Mouse (Mus musculus) heart, embryonic 11.5 days (tissue): Measurements from ENCODE around the gene Hydin. TPM values are rescaled to one million over a fixed set of nuclear protein-coding genes. Genes with fewer than 3 reads are reported as not detected.

Experiments used
- ATAC-seq: fragments of 200-750 bp; cut with Nextera tagmentation; replicated peaks from 2 replicates; pipeline ENCODE4 v1.8.0; 2017; ENCODE audit warnings: moderate library complexity; ENCODE audit not compliant: insufficient number of reproducible peaks, low FRiP score, low TSS enrichment
- H3K27ac ChIP-seq: fragments of 300-500 bp; sonication (generic); 2 replicates; pipeline ENCODE4 v1.5.1; 2014; ENCODE audit warnings: mild to moderate bottlenecking, low read depth, low read length
- H3K27me3 ChIP-seq: fragments of 300-500 bp; sonication (generic); 2 replicates; pipeline ENCODE4 v1.6.1; 2014; ENCODE audit warnings: mild to moderate bottlenecking, low read length, mixed read lengths; ENCODE audit not compliant: control insufficient read depth, insufficient read depth
- H3K36me3 ChIP-seq: fragments of 300-500 bp; sonication (generic); 2 replicates; pipeline ENCODE4 v1.6.1; 2014; ENCODE audit warnings: mild to moderate bottlenecking, low read length, moderate library complexity, mixed read lengths; ENCODE audit not compliant: control insufficient read depth, insufficient read depth
- H3K4me1 ChIP-seq: fragments of 300-500 bp; sonication (generic); 2 replicates; pipeline ENCODE4 v1.6.1; 2014; ENCODE audit warnings: low read length; ENCODE audit not compliant: control insufficient read depth, insufficient read depth
- H3K4me2 ChIP-seq: fragments of 300-500 bp; sonication (generic); 2 replicates; pipeline ENCODE4 v1.6.1; 2014; ENCODE audit warnings: mild to moderate bottlenecking, moderate library complexity
- H3K4me3 ChIP-seq: fragments of 300-500 bp; sonication (generic); 2 replicates; pipeline ENCODE4 v1.5.1; 2014; ENCODE audit warnings: low read depth, low read length
- H3K9ac ChIP-seq: fragments of 300-500 bp; sonication (generic); 2 replicates; pipeline ENCODE4 v1.6.1; 2014; ENCODE audit warnings: mild to moderate bottlenecking, low read depth, low read length, moderate library complexity
- H3K9me3 ChIP-seq: fragments of 300-500 bp; sonication (generic); replicated peaks from 2 replicates; pipeline ENCODE4 v1.6.1; 2016; ENCODE audit warnings: low read length; ENCODE audit not compliant: control insufficient read depth
- WGBS: fragments of 180-500 bp; shearing (Covaris S2); extraction: QIAGEN DNeasy Blood & Tissue Kit; methylation state at CpG from one replicate; pipeline ENCODE4 v1.1.7; 2014; ENCODE audit not compliant: insufficient replicate concordance; 5-methylcytosine and 5-hydroxymethylcytosine counted together
- polyA plus RNA-seq: library from polyadenylated mRNA; unstranded; fragments of >200 nt; fragmentation: Nextera tagmentation; extraction: Ambion mirVana; gene quantifications from 2 replicates; pipeline ENCODE4 v1.2.1, GENCODE M21; 2014

Hydin gene
- 0.14 and 0.28 TPM in 2 replicates for polyA plus RNA-seq

GRCm38 (mm10) chr8:110266741-110267140 lies at the start of gene Hydin:
Gene Hydin, plus strand, starts transcription at chr8:110266977.
- H3K27ac ChIP-seq, result no peak within 1 kb of the TSS
- no peaks in the 10 kb centered on the region for H3K9me3 ChIP-seq
- H3K4me1 ChIP-seq, result no peaks in the 10 kb centered on the region
- H3K36me3 ChIP-seq, result no peaks in the 10 kb centered on the region
- H3K4me2 ChIP-seq, result peak within 1 kb of the TSS; percentile 73
- under 1% methylated on average over 15 of the region's 15 CpGs for WGBS
- no peaks in the 10 kb centered on the region for H3K27me3 ChIP-seq
- peak within 1 kb of the TSS; percentile 29; the same call in 1 of the 2 replicates for H3K9ac ChIP-seq
- peak; percentile 63; the same call in 1 of the 2 replicates for ATAC-seq
- H3K4me3 ChIP-seq, result peak within 1 kb of the TSS; percentile 39

GRCm38 (mm10) chr8:110217198-110217597 lies 49.6 kb upstream of the Hydin start:
- H3K27ac ChIP-seq, result no peak overlapping the region
- ATAC-seq, result no peak

GRCm38 (mm10) chr8:110217681-110218131 lies 49.1 kb upstream of the Hydin start:
- Histone ChIP-seq H3K9ac (peak overlapping the region; percentile 65), H3K36me3 (peaks cover 10% of the 10 kb centered on the region), H3K4me1 (no peaks in the 10 kb centered on the region; the same call in 1 of the 2 replicates), H3K27me3 (no peaks in the 10 kb centered on the region), H3K4me2 (peak overlapping the region; percentile 77), H3K9me3 (no peaks in the 10 kb centered on the region), H3K27ac (no peak overlapping the region), H3K4me3 (peak overlapping the region; percentile 69)
- ATAC-seq, result peak; percentile 99
- WGBS, result under 1% methylated on average over 43 of the region's 43 CpGs

More at GRCm38 (mm10) chr8:110217198-110217597, 49.6 kb upstream of the Hydin start:
- Histone ChIP-seq H3K9me3 (no peaks in the 10 kb centered on the region), H3K36me3 (peaks cover 6% of the 10 kb centered on the region), H3K4me2 (peak overlapping the region; percentile 77), H3K4me1 (no peaks in the 10 kb centered on the region; the same call in 1 of the 2 replicates), H3K27me3 (no peaks in the 10 kb centered on the region), H3K9ac (no peak overlapping the region), H3K4me3 (peak overlapping the region; percentile 69)
- 32% methylated on average over 5 of the region's 5 CpGs for WGBS

- 0 out of 2 replicates have a peak overlapping the region, but pooled peaks have one; percentile 10 for H3K9ac ChIP-seq
- no peaks in the 10 kb centered on the region for H3K27me3 ChIP-seq
- no peaks in the 10 kb centered on the region; the same call in 1 of the 2 replicates for H3K4me1 ChIP-seq
- no peak for ATAC-seq
- peaks cover 13% of the 10 kb centered on the region for H3K36me3 ChIP-seq
- H3K27ac ChIP-seq, result no peak overlapping the region
- H3K4me2 ChIP-seq, result peak overlapping the region; percentile 77
- WGBS, result 58% methylated on average over 5 of the region's 5 CpGs
- peak overlapping the region; percentile 69 for H3K4me3 ChIP-seq
- no peaks in the 10 kb centered on the region for H3K9me3 ChIP-seq
These were observed 48.3 kb upstream of the Hydin start for GRCm38 (mm10) chr8:110218511-110218910.

GRCm38 (mm10) chr8:110220936-110221335 lies 45.8 kb upstream of the Hydin start:
- no peak overlapping the region for H3K27ac ChIP-seq
- H3K4me2 ChIP-seq, result no peak overlapping the region
- H3K9ac ChIP-seq, result no peak overlapping the region
- WGBS, result 88% methylated on average over 14 of the region's 14 CpGs
- no peak overlapping the region for H3K4me3 ChIP-seq
- peaks cover 13% of the 10 kb centered on the region for H3K36me3 ChIP-seq
- no peak for ATAC-seq
- H3K27me3 ChIP-seq, result no peaks in the 10 kb centered on the region
- no peaks in the 10 kb centered on the region for H3K9me3 ChIP-seq
- no peaks in the 10 kb centered on the region; the same call in 1 of the 2 replicates for H3K4me1 ChIP-seq

GRCm38 (mm10) chr8:110230803-110231202 lies 36.0 kb upstream of the Hydin start:
- no peak overlapping the region for H3K27ac ChIP-seq
- no peaks in the 10 kb centered on the region for H3K4me1 ChIP-seq
- no peak overlapping the region for H3K9ac ChIP-seq
- 72% methylated on average over 6 of the region's 6 CpGs for WGBS
- no peaks in the 10 kb centered on the region for H3K36me3 ChIP-seq
- ATAC-seq, result no peak
- H3K4me3 ChIP-seq, result no peak overlapping the region
- no peaks in the 10 kb centered on the region for H3K9me3 ChIP-seq
- no peaks in the 10 kb centered on the region for H3K27me3 ChIP-seq
- H3K4me2 ChIP-seq, result no peak overlapping the region

GRCm38 (mm10) chr8:110242278-110243177 lies 24.2 kb upstream of the Hydin start:
- no peaks in the 10 kb centered on the region for H3K27me3 ChIP-seq
- H3K4me3 ChIP-seq, result no peak overlapping the region
- H3K27ac ChIP-seq, result no peak overlapping the region
- no peak overlapping the region for H3K9ac ChIP-seq
- no peak for ATAC-seq
- no peaks in the 10 kb centered on the region for H3K36me3 ChIP-seq
- WGBS, result 37% methylated on average over 7 of the region's 7 CpGs
- no peaks in the 10 kb centered on the region for H3K9me3 ChIP-seq
- H3K4me2 ChIP-seq, result no peak overlapping the region
- H3K4me1 ChIP-seq, result no peaks in the 10 kb centered on the region

DNA sequence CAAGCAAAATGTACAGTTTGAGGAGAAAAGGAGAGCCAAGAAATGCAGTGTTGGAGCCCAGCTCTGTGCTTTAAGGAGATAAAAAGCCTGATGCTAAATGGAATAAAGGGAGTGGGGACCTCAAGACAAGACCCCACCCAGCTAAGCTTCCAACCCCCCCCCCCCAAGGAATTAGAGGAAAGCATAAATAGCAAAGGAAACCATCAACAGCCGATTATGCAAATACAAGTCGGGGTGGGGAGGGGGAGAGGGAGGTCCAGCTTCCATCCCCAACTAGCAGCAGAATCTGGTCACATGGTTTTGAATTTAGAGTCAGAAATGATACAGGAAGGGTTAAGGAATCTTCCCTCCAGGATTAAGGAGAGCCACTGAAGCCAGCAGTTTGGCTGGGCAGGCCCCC lies 22.2 kb upstream of the Hydin start:
- 54% methylated on average over 2 of the region's 2 CpGs for WGBS
- H3K4me1 ChIP-seq, result no peaks in the 10 kb centered on the region
- no peak overlapping the region for H3K4me3 ChIP-seq
- no peak for ATAC-seq
- H3K9me3 ChIP-seq, result no peaks in the 10 kb centered on the region
- H3K36me3 ChIP-seq, result no peaks in the 10 kb centered on the region
- H3K4me2 ChIP-seq, result no peak overlapping the region
- no peaks in the 10 kb centered on the region for H3K27me3 ChIP-seq
- no peak overlapping the region for H3K9ac ChIP-seq
- no peak overlapping the region for H3K27ac ChIP-seq
